Mouse (Mus musculus): ENCODE data around the gene Vmn1r214. TPM values are rescaled to one million over a fixed set of nuclear protein-coding genes. Genes with fewer than 3 reads are reported as not detected.

Vmn1r214 gene
- not detected in 2 replicates for polyA plus RNA-seq (2016; fragmentation: Nextera tagmentation; extraction: Ambion mirVana)

DNA sequence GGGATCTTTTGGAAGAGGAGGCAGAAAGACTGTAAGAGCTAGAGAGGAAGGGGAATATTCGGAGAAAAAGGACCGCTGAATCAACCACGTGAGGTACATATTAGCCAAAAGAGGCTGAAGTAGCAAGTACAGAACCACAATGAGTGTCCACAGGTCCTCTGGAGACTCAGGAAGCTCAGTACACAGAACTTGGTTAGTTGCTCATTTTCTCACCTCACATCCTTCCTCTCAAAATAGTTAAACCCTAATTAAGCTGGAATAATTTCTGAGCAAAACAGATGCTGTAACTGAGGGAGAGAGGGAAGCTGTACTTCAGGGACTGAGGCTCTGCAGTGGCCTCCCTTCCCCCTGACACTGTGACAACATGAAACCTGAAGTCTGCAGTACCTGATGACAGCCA lies at the start of gene Vmn1r214:
TSS of gene Vmn1r214 (plus strand) at position 301 of the 400 bp plus-strand sequence.
- 91% methylated on average over 3 of the region's 3 CpGs for WGBS
- no peak for DNase-seq (ENCODE audit: low spot score)
- H3K4me1 ChIP-seq (replicated peaks) = no peaks in the 10 kb centered on the region
- no peak within 1 kb of the TSS for H3K27ac ChIP-seq
- H3K27me3 ChIP-seq (ENCODE audit: insufficient read depth, poor library complexity, severe bottlenecking) = no peaks in the 10 kb centered on the region
- H3K4me3 ChIP-seq = no peak within 1 kb of the TSS
- H3K9me3 ChIP-seq = no peaks in the 10 kb centered on the region
- H3K36me3 ChIP-seq = no peaks in the 10 kb centered on the region

DNA sequence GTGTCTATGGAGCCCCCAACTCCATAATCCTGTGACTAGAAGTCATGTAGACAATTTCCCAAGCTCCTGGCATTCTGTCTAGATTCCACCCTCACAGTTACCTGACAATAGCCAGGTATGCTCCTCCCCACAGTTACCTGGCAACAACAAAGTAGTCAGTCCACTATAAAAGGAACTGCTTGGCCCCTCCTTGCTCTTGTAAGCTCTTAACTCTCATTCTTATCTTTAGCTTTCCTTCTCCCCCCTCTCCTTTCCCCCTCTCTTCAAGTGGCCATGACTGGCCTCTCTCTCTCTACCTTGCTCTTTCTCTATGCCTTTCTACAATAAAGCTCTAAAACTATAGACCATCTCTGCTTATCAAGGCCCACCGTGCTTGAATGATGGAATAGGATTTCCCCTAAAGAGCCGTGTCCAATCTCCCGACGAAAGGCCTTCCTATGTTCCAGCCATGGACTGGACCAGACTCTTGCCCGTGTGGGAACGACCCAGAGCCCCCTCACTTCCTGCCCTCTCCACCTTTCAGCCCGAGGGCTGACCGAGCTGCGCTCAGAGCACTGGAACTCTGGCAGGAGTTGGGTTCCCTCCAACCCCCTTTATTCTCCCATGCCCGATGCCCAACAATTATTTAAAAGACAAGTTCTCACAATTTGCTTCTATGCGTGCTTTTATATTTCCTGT lies 39.9 kb upstream of the Vmn1r214 start:
- Histone ChIP-seq H3K36me3 (no peaks in the 10 kb centered on the region), H3K27ac (no peak overlapping the region), H3K4me1 (replicated peaks) (no peaks in the 10 kb centered on the region), H3K4me3 (no peak overlapping the region), H3K27me3 (ENCODE audit: insufficient read depth, poor library complexity, severe bottlenecking) (no peaks in the 10 kb centered on the region), H3K9me3 (peaks cover 2% of the 10 kb centered on the region; the same call in 1 of the 2 replicates)
- 89% methylated on average over 11 of the region's 11 CpGs for WGBS
- DNase-seq (ENCODE audit: low spot score) = no peak

DNA sequence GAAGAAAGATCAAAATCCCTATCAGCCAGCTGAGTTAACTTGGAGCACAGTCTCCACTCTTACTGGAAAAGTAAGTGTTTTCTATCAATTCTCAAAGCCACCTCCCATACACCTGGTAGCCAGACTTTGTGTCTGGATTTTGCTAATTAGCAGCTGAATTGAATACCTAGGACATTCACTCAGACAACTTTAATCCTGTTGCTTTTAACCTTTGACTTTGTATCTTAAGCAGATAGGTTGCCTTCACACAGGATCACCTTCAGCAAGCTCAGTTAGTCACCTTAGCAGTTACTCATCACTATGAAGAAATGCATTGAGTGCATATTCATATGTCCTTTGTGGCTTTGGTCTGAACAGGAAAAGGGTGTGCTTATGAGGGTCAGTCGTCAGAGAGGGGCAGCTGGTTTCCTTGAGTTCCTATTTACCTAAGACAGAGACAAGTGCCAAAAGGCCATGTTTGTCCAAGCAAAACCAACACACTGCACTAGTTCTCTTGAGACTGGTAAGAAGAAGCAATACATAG lies 38.0 kb upstream of the Vmn1r214 start:
- no peaks in the 10 kb centered on the region for H3K36me3 ChIP-seq
- 39% methylated on average over 1 of the region's 1 CpGs for WGBS
- no peaks in the 10 kb centered on the region for H3K9me3 ChIP-seq
- no peak for DNase-seq (ENCODE audit: low spot score)
- no peak overlapping the region for H3K4me3 ChIP-seq
- H3K4me1 ChIP-seq (replicated peaks) = no peaks in the 10 kb centered on the region
- no peak overlapping the region for H3K27ac ChIP-seq
- H3K27me3 ChIP-seq (ENCODE audit: insufficient read depth, poor library complexity, severe bottlenecking) = no peaks in the 10 kb centered on the region

DNA sequence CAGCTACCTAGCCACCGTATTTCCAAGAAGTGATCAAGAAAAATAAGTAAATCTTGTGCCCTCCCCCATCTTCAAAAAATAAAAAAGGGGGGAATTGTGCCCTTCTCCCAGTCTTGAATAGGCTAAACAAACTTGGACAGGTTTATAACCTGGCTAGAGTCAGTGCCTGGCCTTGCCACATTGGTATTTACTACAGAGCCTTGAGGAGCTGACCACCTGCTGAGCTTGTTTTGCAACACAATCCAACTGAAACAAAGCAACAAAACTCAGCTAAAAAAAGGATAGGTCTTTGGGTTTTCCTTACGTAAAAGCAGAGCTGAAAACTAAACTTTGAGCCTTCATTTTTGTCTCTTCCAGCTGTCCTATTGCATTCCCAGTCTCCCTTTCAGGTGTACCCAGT lies 37.5 kb upstream of the Vmn1r214 start:
- no peak overlapping the region for H3K27ac ChIP-seq
- WGBS = 50% methylated on average over 2 of the region's 2 CpGs

DNA sequence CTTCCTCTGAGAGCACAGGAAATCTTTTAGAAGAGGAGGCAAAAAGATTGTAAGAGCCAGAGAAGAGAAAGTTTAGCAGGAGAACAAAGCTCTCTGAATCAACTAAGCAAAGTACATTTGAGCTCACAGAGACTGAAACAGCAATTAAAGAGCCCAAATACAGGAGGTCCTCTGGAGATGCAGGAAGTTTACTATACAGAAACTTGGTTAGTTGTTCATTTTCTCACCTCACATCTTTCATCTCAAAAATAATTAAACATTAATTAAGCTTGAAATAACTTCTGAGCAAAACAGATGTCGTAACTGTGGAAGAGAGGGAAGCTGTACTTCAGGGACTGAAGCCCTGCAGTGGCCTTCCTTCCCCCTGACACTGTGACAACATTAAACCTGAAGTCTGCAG lies 22.9 kb upstream of the Vmn1r214 start, which contains the start of gene Vmn1r213:
TSS of gene Vmn1r213 (plus strand) at position 301 of the 400 bp plus-strand sequence.
- Histone ChIP-seq H3K27me3 (ENCODE audit: insufficient read depth, poor library complexity, severe bottlenecking) (no peaks in the 10 kb centered on the region), H3K4me1 (replicated peaks) (no peaks in the 10 kb centered on the region), H3K4me3 (no peak within 1 kb of the TSS), H3K36me3 (no peaks in the 10 kb centered on the region), H3K9me3 (no peaks in the 10 kb centered on the region), H3K27ac (no peak within 1 kb of the TSS)
- no peak for DNase-seq (ENCODE audit: low spot score)
- WGBS = 81% methylated on average over 1 of the region's 1 CpGs

More for the DNA sequence above, 37.5 kb upstream of the Vmn1r214 start:
- DNase-seq (ENCODE audit: low spot score) = no peak
- Histone ChIP-seq H3K36me3 (no peaks in the 10 kb centered on the region), H3K4me3 (no peak overlapping the region), H3K27me3 (ENCODE audit: insufficient read depth, poor library complexity, severe bottlenecking) (no peaks in the 10 kb centered on the region), H3K9me3 (no peaks in the 10 kb centered on the region), H3K4me1 (replicated peaks) (no peaks in the 10 kb centered on the region)

DNA sequence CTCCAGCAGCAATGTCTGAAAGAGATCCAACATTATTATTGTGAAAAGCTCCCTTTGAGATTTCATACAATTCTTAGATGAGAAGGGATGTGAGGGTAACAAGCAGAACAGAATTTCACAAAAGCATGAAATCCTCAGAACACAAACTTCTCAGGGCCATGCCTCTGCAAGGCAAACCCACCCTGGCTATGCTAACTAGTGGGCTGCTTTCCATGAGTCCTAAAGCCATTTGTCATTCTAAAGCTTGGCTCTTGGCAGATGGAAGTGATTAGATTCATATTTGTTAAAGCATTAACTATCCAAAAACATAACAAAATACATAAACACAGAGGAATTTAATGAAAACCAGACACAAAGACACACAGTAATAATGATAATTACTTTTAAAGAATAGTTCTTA lies 12.1 kb upstream of the Vmn1r214 start:
- Histone ChIP-seq H3K4me3 (no peak overlapping the region), H3K27ac (no peak overlapping the region), H3K27me3 (ENCODE audit: insufficient read depth, poor library complexity, severe bottlenecking) (no peaks in the 10 kb centered on the region), H3K4me1 (replicated peaks) (no peaks in the 10 kb centered on the region), H3K36me3 (no peaks in the 10 kb centered on the region), H3K9me3 (no peaks in the 10 kb centered on the region)
- no peak for DNase-seq (ENCODE audit: low spot score)

DNA sequence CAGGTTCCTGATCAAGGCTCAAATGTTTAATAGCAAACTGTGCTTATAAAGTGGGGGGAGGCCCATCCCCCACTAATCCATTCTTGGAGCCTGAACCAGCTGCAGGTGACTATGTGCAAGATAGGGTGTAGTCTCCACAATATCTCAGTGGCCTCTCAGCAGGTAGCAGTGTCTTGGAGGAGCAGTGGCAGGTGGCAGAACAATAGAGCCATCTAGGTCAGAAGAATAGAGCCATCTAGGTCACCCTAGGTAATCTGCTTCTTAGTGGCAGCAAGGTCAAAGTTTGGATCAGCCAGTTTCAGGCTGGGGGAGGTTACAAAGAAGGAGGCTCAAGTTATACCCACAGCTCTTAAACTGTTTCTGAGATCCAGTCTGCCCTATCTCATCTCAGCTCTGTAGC lies 5.4 kb upstream of the Vmn1r214 start:
- no peaks in the 10 kb centered on the region for H3K4me1 ChIP-seq (replicated peaks)
- H3K27me3 ChIP-seq (ENCODE audit: insufficient read depth, poor library complexity, severe bottlenecking) = no peaks in the 10 kb centered on the region
- no peak overlapping the region for H3K4me3 ChIP-seq
- H3K27ac ChIP-seq = no peak overlapping the region
- no peaks in the 10 kb centered on the region for H3K36me3 ChIP-seq
- no peak for DNase-seq (ENCODE audit: low spot score)
- H3K9me3 ChIP-seq = no peaks in the 10 kb centered on the region

DNA sequence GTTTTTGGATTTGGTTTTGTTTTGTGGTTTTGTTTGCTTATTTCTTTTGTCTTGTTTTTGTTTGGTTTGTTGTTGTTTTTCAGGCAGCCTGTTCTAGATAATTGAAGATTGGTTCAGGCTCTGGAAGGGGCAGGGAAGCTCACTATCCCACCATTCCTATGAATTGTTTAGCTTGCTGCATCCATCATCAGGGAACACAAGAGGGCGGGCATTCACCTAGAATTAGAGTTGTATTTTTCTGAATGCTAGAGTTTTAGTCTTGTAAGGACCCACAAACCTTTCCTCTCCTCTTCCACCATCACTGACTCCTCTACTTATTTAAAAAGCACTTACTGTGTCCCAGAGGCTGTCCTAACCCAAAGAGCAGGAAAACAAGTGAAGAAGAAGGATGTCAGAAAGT lies 27.6 kb downstream of the Vmn1r214 start:
- no peak overlapping the region for H3K4me3 ChIP-seq
- WGBS = 47% methylated on average over 1 of the region's 1 CpGs

DNA sequence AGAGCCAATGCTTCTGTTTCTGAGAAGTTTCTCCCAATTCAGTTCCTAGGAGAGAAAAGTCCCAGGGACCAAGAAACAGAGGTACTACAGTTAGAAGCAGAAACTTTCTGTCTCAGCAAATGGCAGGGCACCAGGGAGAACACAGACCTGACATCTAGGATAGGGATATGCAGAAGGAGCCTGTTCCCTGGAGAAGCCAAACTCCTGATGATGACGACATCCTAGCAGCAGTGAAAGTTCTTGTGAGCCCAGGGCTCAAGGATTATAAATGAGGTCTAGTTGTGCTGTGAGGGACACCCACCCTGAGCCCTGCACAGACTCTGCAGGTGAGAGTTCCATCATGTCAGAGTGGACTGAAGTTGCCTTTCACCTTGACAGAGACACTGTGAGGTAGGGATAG lies 37.5 kb downstream of the Vmn1r214 start, which contains the start of gene Vmn1r215:
TSS of gene Vmn1r215 (plus strand) at position 301 of the 400 bp plus-strand sequence.
- Histone ChIP-seq H3K4me1 (replicated peaks) (no peaks in the 10 kb centered on the region), H3K27me3 (ENCODE audit: insufficient read depth, poor library complexity, severe bottlenecking) (no peaks in the 10 kb centered on the region), H3K9me3 (no peaks in the 10 kb centered on the region), H3K36me3 (no peaks in the 10 kb centered on the region), H3K4me3 (no peak within 1 kb of the TSS), H3K27ac (no peak within 1 kb of the TSS)
- WGBS = 61% methylated on average over 1 of the region's 1 CpGs
- DNase-seq (ENCODE audit: low spot score) = no peak

More for the DNA sequence above, 27.6 kb downstream of the Vmn1r214 start:
- no peaks in the 10 kb centered on the region for H3K9me3 ChIP-seq
- no peak for DNase-seq (ENCODE audit: low spot score)
- H3K27me3 ChIP-seq (ENCODE audit: insufficient read depth, poor library complexity, severe bottlenecking) = no peaks in the 10 kb centered on the region
- H3K36me3 ChIP-seq = no peaks in the 10 kb centered on the region
- H3K27ac ChIP-seq = no peak overlapping the region
- H3K4me1 ChIP-seq (replicated peaks) = no peaks in the 10 kb centered on the region

DNA sequence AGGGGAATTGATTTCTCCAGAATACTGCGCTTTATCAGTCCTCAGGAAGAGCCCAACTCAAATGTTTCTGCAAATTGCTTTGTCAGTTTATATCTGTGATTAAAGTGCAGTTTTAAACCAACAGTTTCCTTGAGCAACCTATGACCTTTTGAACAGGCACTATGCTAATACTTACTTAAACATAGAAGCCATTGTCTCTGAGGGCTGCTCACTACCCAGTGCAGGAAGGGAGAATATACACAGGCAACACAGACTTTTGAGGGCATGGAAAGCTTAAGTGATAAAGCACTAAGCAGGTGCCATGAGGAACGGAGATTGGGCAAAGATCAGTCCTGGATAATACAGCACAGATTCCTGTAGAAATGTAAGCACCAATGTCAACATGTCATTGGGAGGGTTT lies 39.1 kb downstream of the Vmn1r214 start:
- H3K4me3 ChIP-seq = no peak overlapping the region
- H3K36me3 ChIP-seq = no peaks in the 10 kb centered on the region

More for the DNA sequence above, 39.1 kb downstream of the Vmn1r214 start:
- H3K27me3 ChIP-seq (ENCODE audit: insufficient read depth, poor library complexity, severe bottlenecking) = no peaks in the 10 kb centered on the region
- DNase-seq (ENCODE audit: low spot score) = no peak
- H3K4me1 ChIP-seq (replicated peaks) = no peaks in the 10 kb centered on the region
- WGBS = 87% methylated on average over 2 of the region's 2 CpGs
- no peaks in the 10 kb centered on the region for H3K9me3 ChIP-seq
- no peak overlapping the region for H3K27ac ChIP-seq

Other genes starting within 250 kb of the Vmn1r214 start
- gene Vmn1r209, start 220.7 kb upstream of the Vmn1r214 start, polyA plus RNA-seq (2016; fragmentation: Nextera tagmentation; extraction: Ambion mirVana) = not detected in 2 replicates
- not detected in 2 replicates for gene Vmn1r210, start 199.1 kb upstream of the Vmn1r214 start, polyA plus RNA-seq (2016; fragmentation: Nextera tagmentation; extraction: Ambion mirVana)
- not detected in 2 replicates for gene Vmn1r211, start 172.9 kb upstream of the Vmn1r214 start, polyA plus RNA-seq (2016; fragmentation: Nextera tagmentation; extraction: Ambion mirVana)
- gene Vmn1r212, start 146.2 kb upstream of the Vmn1r214 start, polyA plus RNA-seq (2016; fragmentation: Nextera tagmentation; extraction: Ambion mirVana) = not detected in 2 replicates
- not detected in 2 replicates for gene Vmn1r213, start 22.8 kb upstream of the Vmn1r214 start, polyA plus RNA-seq (2016; fragmentation: Nextera tagmentation; extraction: Ambion mirVana)
- not detected in 2 replicates for gene Vmn1r215, start 37.6 kb downstream of the Vmn1r214 start, polyA plus RNA-seq (2016; fragmentation: Nextera tagmentation; extraction: Ambion mirVana)
- gene Vmn1r217, start 87.8 kb downstream of the Vmn1r214 start, polyA plus RNA-seq (2016; fragmentation: Nextera tagmentation; extraction: Ambion mirVana) = not detected in 2 replicates
- not detected in 2 replicates for gene Vmn1r218, start 102.7 kb downstream of the Vmn1r214 start, polyA plus RNA-seq (2016; fragmentation: Nextera tagmentation; extraction: Ambion mirVana)
- 0.03 TPM in 1 of 2 replicates, not detected in the other for gene Vmn1r219, start 128.9 kb downstream of the Vmn1r214 start, polyA plus RNA-seq (2016; fragmentation: Nextera tagmentation; extraction: Ambion mirVana)
- gene Vmn1r220, start 157.6 kb downstream of the Vmn1r214 start, polyA plus RNA-seq (2016; fragmentation: Nextera tagmentation; extraction: Ambion mirVana) = not detected in 2 replicates
- gene Vmn1r221, start 183.7 kb downstream of the Vmn1r214 start, polyA plus RNA-seq (2016; fragmentation: Nextera tagmentation; extraction: Ambion mirVana) = not detected in 2 replicates
- not detected in 2 replicates for gene Vmn1r222, start 205.5 kb downstream of the Vmn1r214 start, polyA plus RNA-seq (2016; fragmentation: Nextera tagmentation; extraction: Ambion mirVana)
- gene Vmn1r223, start 216.7 kb downstream of the Vmn1r214 start, polyA plus RNA-seq (2016; fragmentation: Nextera tagmentation; extraction: Ambion mirVana) = not detected in 2 replicates

Data from hindbrain, embryonic 10.5 days (tissue).